Mouse (Mus musculus): ENCODE measurements around the gene Myo1f. TPM values are rescaled to one million over a fixed set of nuclear protein-coding genes. Genes with fewer than 3 reads are reported as not detected.

The Myo1f gene
- total and polyA plus RNA-seq, 3 experiments = 13.6 to 27.5 (median 19.5) TPM

DNA sequence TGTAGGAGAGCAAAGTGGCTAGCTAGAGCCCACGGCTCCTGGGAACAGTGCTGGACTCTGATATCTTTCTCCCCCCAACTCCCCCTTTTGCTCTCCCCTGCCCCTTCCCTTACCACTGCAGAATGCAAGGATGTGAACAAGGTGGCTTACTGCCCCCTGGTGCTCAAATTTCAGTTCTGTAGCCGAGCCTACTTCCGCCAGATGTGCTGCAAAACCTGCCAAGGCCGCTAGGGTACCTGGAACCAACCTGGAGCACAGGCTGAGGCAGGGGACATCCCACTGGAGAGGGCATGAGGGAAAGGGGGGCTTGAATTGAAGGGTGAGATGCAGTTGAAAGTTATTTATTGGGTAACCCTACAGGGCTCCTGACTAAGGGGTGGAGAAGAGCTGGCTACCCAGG lies 2.5 kb upstream of the Myo1f start:
- H3K4me1 ChIP-seq (ENCODE audit: control insufficient read depth in 1 of 2, insufficient read depth in 2 of 2) = peaks cover 27 to 74% of the 10 kb centered on the region in 2 experiments
- in situ Hi-C loops (cut with MboI; ENCODE audit: low pct_ligation_motif_present, low pct_unique_long_range_greater_than_20kb, low sequenced_read_pairs) (no loop called here), dilution Hi-C loops (cut with MboI; ENCODE audit: extremely low pct_ligation_motif_present, extremely low pct_unique_long_range_greater_than_20kb, low sequenced_read_pairs) (no loop called here)
- H3K4me2 ChIP-seq (ENCODE audit: insufficient read depth, low read depth, poor library complexity, severe bottlenecking) = no peak overlapping the region
- no peak overlapping the region for H3K4me3 ChIP-seq (replicated peaks in 1 of 3; ENCODE audit: low read depth in 2 of 3, low read length in 2 of 3, poor library complexity in 1 of 3)
- no peak overlapping the region for H3K9ac ChIP-seq (ENCODE audit: insufficient read depth, low read depth)
- H3K27me3 ChIP-seq (replicated peaks) = no peaks in the 10 kb centered on the region
- no peak for TF ChIP-seq POLR2AphosphoS2 (IDR thresholded peaks at IDR 0.05; ENCODE audit: low read depth, low read length)
- no peak for TF ChIP-seq PAX5 (IDR thresholded peaks at IDR 0.05; ENCODE audit: low read length)
- peak; percentile 57; the same call in 1 of the 2 replicates for TF ChIP-seq MEF2A (IDR thresholded peaks at IDR 0.05; ENCODE audit: borderline replicate concordance, low read depth, low read length)
- TF ChIP-seq KAT2A (IDR thresholded peaks at IDR 0.05; ENCODE audit: insufficient replicate concordance, low read length) = no peak
- peak; percentile 30; the same call in 1 of the 2 replicates for TF ChIP-seq BHLHE40 (IDR thresholded peaks at IDR 0.05; ENCODE audit: low read depth, low read length)
- no peak for TF ChIP-seq MXI1 (IDR thresholded peaks at IDR 0.05; ENCODE audit: low read depth, low read length)
- TF ChIP-seq JUND (conservative IDR thresholded peaks at IDR 0.05; ENCODE audit: low read depth, low read length) = 0 out of 2 replicates have a peak, but pooled peaks have one; percentile 23
- no peak for TF ChIP-seq TBP (conservative IDR thresholded peaks at IDR 0.05; ENCODE audit: low read depth, low read length)
- TF ChIP-seq ZNF384 (IDR thresholded peaks at IDR 0.05; ENCODE audit: low read depth, low read length) = no peak
- TF ChIP-seq USF2 (conservative IDR thresholded peaks at IDR 0.05; ENCODE audit: low read depth, low read length) = no peak
- TF ChIP-seq EP300 (IDR thresholded peaks at IDR 0.05; ENCODE audit: low read length) = no peak
- no peak for TF ChIP-seq NRF1 (IDR thresholded peaks at IDR 0.05; ENCODE audit: low read depth, low read length)
- TF ChIP-seq ETS1 (conservative IDR thresholded peaks at IDR 0.05; ENCODE audit: low read depth, low read length) = 0 out of 2 replicates have a peak, but pooled peaks have one; percentile 18
- peak; percentile 55; the same call in 1 of the 2 replicates for TF ChIP-seq NELFE (IDR thresholded peaks at IDR 0.05; ENCODE audit: low read depth, low read length)
- no peak for TF ChIP-seq ZC3H11A (IDR thresholded peaks at IDR 0.05; ENCODE audit: low read depth, low read length)
- TF ChIP-seq E2F4 (IDR thresholded peaks at IDR 0.05; ENCODE audit: insufficient replicate concordance, low read depth, low read length) = no peak
- TF ChIP-seq ZKSCAN1 (IDR thresholded peaks at IDR 0.05; ENCODE audit: borderline replicate concordance, low read depth, low read length) = no peak
- TF ChIP-seq CHD1 (IDR thresholded peaks at IDR 0.05; ENCODE audit: low read depth, low read length) = no peak
- 0 out of 2 replicates have a peak, but pooled peaks have one; percentile 31 for TF ChIP-seq MAFK (IDR thresholded peaks at IDR 0.05; ENCODE audit: insufficient replicate concordance, low read length)
- no peak for TF ChIP-seq IRF4 (IDR thresholded peaks at IDR 0.05; ENCODE audit: low read depth, low read length)
- TF ChIP-seq ZMIZ1 (IDR thresholded peaks at IDR 0.05; ENCODE audit: low read depth, low read length) = no peak
- peak; percentile 35 for TF ChIP-seq HCFC1 (IDR thresholded peaks at IDR 0.05; ENCODE audit: low read depth, low read length)
- 0 out of 2 replicates have a peak, but pooled peaks have one; percentile 27 for TF ChIP-seq RCOR1 (conservative IDR thresholded peaks at IDR 0.05; ENCODE audit: low read depth, low read length)
- peak; percentile 82 for TF ChIP-seq SMC3 (IDR thresholded peaks at IDR 0.05; ENCODE audit: low read depth, low read length)
- TF ChIP-seq MYC (IDR thresholded peaks at IDR 0.05; ENCODE audit: low read depth, low read length) = 0 out of 2 replicates have a peak, but pooled peaks have one; percentile 27
- 0 out of 2 replicates have a peak, but pooled peaks have one; percentile 54 for TF ChIP-seq SIN3A (IDR thresholded peaks at IDR 0.05; ENCODE audit: low read length)
- TF ChIP-seq POLR2A (IDR thresholded peaks at IDR 0.05; ENCODE audit: low read depth, low read length) = no peak
- TF ChIP-seq TCF12 (IDR thresholded peaks at IDR 0.05; ENCODE audit: low read depth, low read length) = peak; percentile 38; the same call in 1 of the 2 replicates
- TF ChIP-seq MAX (IDR thresholded peaks at IDR 0.05; ENCODE audit: low read length) = no peak
- peak; percentile 72 for TF ChIP-seq RAD21 (IDR thresholded peaks at IDR 0.05; ENCODE audit: low read depth, low read length)
- TF ChIP-seq ELF1 (IDR thresholded peaks at IDR 0.05; ENCODE audit: low read depth, low read length) = peak; percentile 70
- no peak for TF ChIP-seq CHD2 (IDR thresholded peaks at IDR 0.05; ENCODE audit: low read length)
- no peak for TF ChIP-seq USF1 (IDR thresholded peaks at IDR 0.05; ENCODE audit: low read depth, low read length)
- no peak for TF ChIP-seq UBTF (IDR thresholded peaks at IDR 0.05; ENCODE audit: low read depth, low read length)
- no peak for TF ChIP-seq JUN (IDR thresholded peaks at IDR 0.05; ENCODE audit: insufficient read depth, low read depth, low read length)
- no peak for TF ChIP-seq GABPA (IDR thresholded peaks at IDR 0.05; ENCODE audit: insufficient replicate concordance, low read depth, low read length)
- 0 out of 2 replicates have a peak, but pooled peaks have one; percentile 26 for TF ChIP-seq MAZ (IDR thresholded peaks at IDR 0.05; ENCODE audit: low read depth, low read length)
- TF ChIP-seq CTCF (conservative IDR thresholded peaks at IDR 0.05 in 1 of 2, IDR thresholded peaks at IDR 0.05 in 1 of 2; ENCODE audit: low read depth in 2 of 2, low read length in 2 of 2) = peak; percentile 52 to 99
- no peaks in the 10 kb centered on the region for H3K79me2 ChIP-seq (replicated peaks; ENCODE audit: control insufficient read depth, extremely low read depth, insufficient read depth, poor library complexity, severe bottlenecking)
- peaks cover 10 to 38% of the 10 kb centered on the region in 2 experiments for H3K36me3 ChIP-seq (replicated peaks in 1 of 2; ENCODE audit: control insufficient read depth in 1 of 2, insufficient read depth in 1 of 2, low read length in 1 of 2)
- peak; percentile 81 for DNase-seq (ENCODE audit: extremely low read depth)
- H3K27ac ChIP-seq (ENCODE audit: insufficient read depth, low read depth) = no peak overlapping the region
- H3K9me3 ChIP-seq (replicated peaks; ENCODE audit: low read length) = peaks cover 4% of the 10 kb centered on the region

Data from CH12.LX (cell line).